Mouse (Mus musculus) bone marrow, adult 2 months (tissue): ENCODE measurements at regions not wholly inside any gene's neighbourhood (a gene's known extent, or its start where the extent isn't known, plus 50 kb on each side); places are given as distances from the start of the nearest gene placed in this dataset.

Source experiments
- H3K27ac ChIP-seq: fragments of 200-500 bp; 2 replicates; pipeline ENCODE4 v1.5.1; 2012; ENCODE audit warnings: low read depth, mild to moderate bottlenecking, control low read depth, inconsistent platforms, low read length; ENCODE audit not compliant: control insufficient read depth, poor library complexity, insufficient read depth
- H3K4me1 ChIP-seq: fragments of 200-500 bp; 2 replicates; pipeline ENCODE4 v1.6.1; 2011; ENCODE audit warnings: low read length; ENCODE audit not compliant: control insufficient read depth, insufficient read depth
- H3K4me3 ChIP-seq: fragments of 200-500 bp; replicated peaks from 2 replicates; pipeline ENCODE3; 2011; ENCODE audit warnings: mild to moderate bottlenecking, low read depth, low read length, control low read depth; ENCODE audit not compliant: control insufficient read depth
- CTCF ChIP-seq: fragments of 200-500 bp; IDR thresholded peaks from 2 replicates; pipeline ENCODE4 v1.5.1; 2011; ENCODE audit warnings: low read length, control low read depth; ENCODE audit not compliant: control insufficient read depth, insufficient read depth
- POLR2A ChIP-seq: fragments of 200-500 bp; IDR thresholded peaks from 2 replicates; pipeline ENCODE4 v1.6.1; 2011; ENCODE audit warnings: low read depth, mild to moderate bottlenecking, control low read depth, low read length, borderline replicate concordance; ENCODE audit not compliant: control insufficient read depth
- WGBS: fragments of 180-500 bp; shearing (Covaris S2); methylation state at CpG from one replicate; pipeline ENCODE4 v1.1.7; 2018; 5-methylcytosine and 5-hydroxymethylcytosine counted together

DNA sequence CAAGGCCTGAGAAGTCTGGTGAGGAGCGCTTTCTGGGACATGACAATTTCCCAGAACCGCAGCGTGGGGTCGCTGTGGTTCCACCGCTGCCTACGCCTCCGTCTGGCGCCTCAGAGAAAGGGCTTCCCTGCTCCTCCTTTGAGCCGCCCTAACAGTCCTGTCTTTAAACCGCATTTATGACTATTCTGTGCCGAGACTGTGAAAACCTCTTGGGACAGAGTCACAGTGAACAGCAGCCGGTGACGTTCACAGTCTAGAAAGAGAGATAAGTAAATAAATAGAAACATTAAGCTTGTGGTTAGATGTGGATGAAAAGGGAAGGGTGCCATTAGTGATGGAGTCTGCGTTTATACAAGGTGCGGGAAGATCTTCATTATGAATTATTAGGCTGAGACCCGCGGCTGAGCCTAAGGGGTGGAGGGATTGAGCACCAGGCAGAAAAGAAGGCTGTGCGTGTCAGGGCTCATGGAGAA, 59.1 kb upstream of the Ssx2ip start:
- 0 out of 2 replicates have a peak, but pooled peaks have one; percentile 16 for TF ChIP-seq POLR2A
- TF ChIP-seq CTCF = peak; percentile 88
- H3K4me3 ChIP-seq = no peak overlapping the region
- H3K27ac ChIP-seq = no peak overlapping the region
- 5% methylated on average over 18 of the region's 18 CpGs for WGBS
- no peaks in the 10 kb centered on the region for H3K4me1 ChIP-seq

GRCm38 (mm10) chr3:146345946-146346345, 58.5 kb upstream of the Ssx2ip start:
- TF ChIP-seq POLR2A (no peak), CTCF (no peak)
- Histone ChIP-seq H3K4me1 (no peaks in the 10 kb centered on the region), H3K27ac (no peak overlapping the region), H3K4me3 (no peak overlapping the region)
- WGBS = 66% methylated on average over 4 of the region's 4 CpGs

- Histone ChIP-seq H3K4me1 (no peaks in the 10 kb centered on the region), H3K4me3 (no peak overlapping the region), H3K27ac (no peak overlapping the region)
- 74% methylated on average over 3 of the region's 3 CpGs for WGBS
- TF ChIP-seq POLR2A = no peak
- TF ChIP-seq CTCF = no peak
These were observed 57.1 kb upstream of the Ssx2ip start for GRCm38 (mm10) chr3:146347311-146347710.

- 78% methylated on average over 8 of the region's 8 CpGs for WGBS
- Histone ChIP-seq H3K27ac (no peak overlapping the region), H3K4me3 (no peak overlapping the region), H3K4me1 (no peaks in the 10 kb centered on the region)
- no peak for TF ChIP-seq CTCF
- TF ChIP-seq POLR2A = no peak
These were observed 55.5 kb upstream of the Ssx2ip start for GRCm38 (mm10) chr3:146348921-146349320.

DNA sequence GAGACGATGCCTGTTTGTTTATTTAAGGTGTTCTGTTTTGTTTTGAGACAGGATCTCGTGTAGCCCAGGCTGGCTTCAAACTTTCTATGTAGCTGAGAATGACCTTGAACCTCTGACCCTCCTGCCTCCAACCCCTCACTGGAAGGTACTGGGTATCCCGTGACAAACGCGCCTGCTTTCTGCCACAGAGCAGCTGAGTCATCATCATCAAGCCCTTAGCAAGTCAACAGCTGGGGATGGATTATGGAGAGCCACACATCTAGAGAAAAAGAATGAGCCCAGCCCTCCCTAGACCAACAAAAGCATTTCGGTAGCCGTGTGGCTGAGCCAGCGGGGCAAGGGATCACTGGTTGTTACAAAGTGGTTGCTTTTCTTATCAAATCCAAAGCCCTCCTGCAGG, 55.0 kb upstream of the Ssx2ip start:
- TF ChIP-seq POLR2A = no peak
- TF ChIP-seq CTCF = no peak
- H3K4me3 ChIP-seq = no peak overlapping the region
- H3K4me1 ChIP-seq = no peaks in the 10 kb centered on the region
- WGBS = 70% methylated on average over 8 of the region's 8 CpGs
- H3K27ac ChIP-seq = no peak overlapping the region

- Histone ChIP-seq H3K4me1 (no peaks in the 10 kb centered on the region), H3K27ac (no peak overlapping the region), H3K4me3 (no peak overlapping the region)
- TF ChIP-seq CTCF = no peak
- no peak for TF ChIP-seq POLR2A
- 81% methylated on average over 9 of the region's 9 CpGs for WGBS
These were observed 54.3 kb upstream of the Ssx2ip start for GRCm38 (mm10) chr3:146350126-146350525.

- 86% methylated on average over 1 of the region's 1 CpGs for WGBS
- H3K4me1 ChIP-seq = no peaks in the 10 kb centered on the region
These were observed 53.0 kb upstream of the Ssx2ip start for GRCm38 (mm10) chr3:146351468-146351867.

DNA sequence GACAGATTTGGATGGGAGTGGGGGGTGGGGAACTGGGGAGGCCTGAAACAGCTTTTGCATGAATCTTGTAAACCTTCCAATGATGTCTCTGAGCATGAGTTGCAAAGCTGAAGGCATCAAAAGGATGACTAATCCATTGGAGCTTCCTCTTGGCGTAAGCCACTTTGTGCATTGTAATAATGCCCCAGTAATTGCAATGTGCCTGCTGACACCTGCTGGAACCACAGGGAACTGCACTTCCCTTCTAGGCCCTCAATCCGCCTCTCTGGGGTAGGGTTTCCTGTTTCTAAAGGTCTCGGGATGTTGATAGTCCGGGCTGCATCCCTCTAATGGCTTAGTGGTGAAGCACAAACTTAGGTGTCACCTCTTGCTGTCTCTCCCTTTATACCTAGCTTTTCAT, 52.3 kb upstream of the Ssx2ip start:
- H3K27ac ChIP-seq = no peak overlapping the region
- no peak overlapping the region for H3K4me3 ChIP-seq
- 24% methylated on average over 4 of the region's 4 CpGs for WGBS
- TF ChIP-seq CTCF (peak; percentile 80), POLR2A (no peak)
- H3K4me1 ChIP-seq = no peaks in the 10 kb centered on the region

More at GRCm38 (mm10) chr3:146351468-146351867, 53.0 kb upstream of the Ssx2ip start:
- no peak overlapping the region for H3K27ac ChIP-seq
- H3K4me3 ChIP-seq = no peak overlapping the region
- no peak for TF ChIP-seq POLR2A
- TF ChIP-seq CTCF = no peak

- WGBS = 87% methylated on average over 4 of the region's 4 CpGs
- H3K4me3 ChIP-seq = no peak overlapping the region
- no peak overlapping the region for H3K27ac ChIP-seq
- TF ChIP-seq CTCF (no peak), POLR2A (no peak)
- no peaks in the 10 kb centered on the region for H3K4me1 ChIP-seq
These were observed 50.5 kb upstream of the Ssx2ip start for GRCm38 (mm10) chr3:146353961-146354360.
